Mouse (Mus musculus) heart, postnatal 0 days (tissue): ENCODE results near the gene Cbr3.
A peak's percentile ranks its signal among the peaks of the same experiment; 100 is the strongest.
"Not testable (repeated sequence)": the region's sequence is repeated elsewhere in the genome, so short reads cannot be mapped to it uniquely, and the experiment has no call there.

Experiments
- CTCF ChIP-seq: IDR thresholded peaks from 2 replicates; pipeline ENCODE4 v1.5.1; 2016; ENCODE audit warnings: antibody characterized with exemption, control low read depth, low read depth
- EP300 ChIP-seq: IDR thresholded peaks from 2 replicates; pipeline ENCODE4 v1.6.1; 2016; ENCODE audit warnings: antibody characterized with exemption, low read depth

GRCm38 (mm10) chr16:93685783-93686182 lies 2.8 kb downstream of the Cbr3 start:
- 0 out of 2 replicates have a peak, but pooled peaks have one; percentile 7 for TF ChIP-seq CTCF
- not testable (repeated sequence) for TF ChIP-seq EP300
